Mouse (Mus musculus) midbrain, embryonic 14.5 days (tissue): ENCODE data around the gene Siae. TPM values are rescaled to one million over a fixed set of nuclear protein-coding genes. Genes with fewer than 3 reads are reported as not detected.
A peak's percentile ranks its signal among the peaks of the same experiment; 100 is the strongest.

Source experiments
- ATAC-seq: fragments of 200-750 bp; cut with Nextera tagmentation; 2 replicates; pipeline ENCODE4 v1.8.0; 2017; ENCODE audit warnings: moderate number of reproducible peaks, moderate library complexity; ENCODE audit not compliant: low FRiP score, low TSS enrichment
- DNase-seq: peaks from one replicate; pipeline ENCODE4 v3.0.0-alpha.2; 2015
- H3K27ac ChIP-seq: fragments of 300-500 bp; sonication (generic); replicated peaks from 2 replicates; pipeline ENCODE4 v1.5.1; 2014; ENCODE audit warnings: mild to moderate bottlenecking, low read depth, low read length, moderate library complexity
- H3K27me3 ChIP-seq: fragments of 300-500 bp; sonication (generic); 2 replicates; pipeline ENCODE4 v1.6.1; 2014; ENCODE audit warnings: low read length, control low read depth, mixed read lengths; ENCODE audit not compliant: control insufficient read depth, insufficient read depth
- H3K36me3 ChIP-seq: fragments of 300-500 bp; sonication (generic); 2 replicates; pipeline ENCODE4 v1.6.1; 2014; ENCODE audit warnings: low read length, control low read depth; ENCODE audit not compliant: control insufficient read depth, insufficient read depth
- H3K4me1 ChIP-seq: fragments of 300-500 bp; sonication (generic); 2 replicates; pipeline ENCODE4 v1.6.1; 2014; ENCODE audit warnings: mild to moderate bottlenecking, antibody characterized with exemption, low read length, control low read depth; ENCODE audit not compliant: control insufficient read depth, insufficient read depth
- H3K4me2 ChIP-seq: fragments of 300-500 bp; sonication (generic); 2 replicates; pipeline ENCODE4 v1.6.1; 2014; ENCODE audit warnings: mild to moderate bottlenecking, low read length, moderate library complexity
- H3K4me3 ChIP-seq: fragments of 300-500 bp; sonication (generic); replicated peaks from 2 replicates; pipeline ENCODE4 v1.5.1; 2014; ENCODE audit warnings: low read depth, low read length
- H3K9ac ChIP-seq: fragments of 300-500 bp; sonication (generic); replicated peaks from 2 replicates; pipeline ENCODE4 v1.6.1; 2014; ENCODE audit warnings: mild to moderate bottlenecking, low read length, moderate library complexity
- H3K9me3 ChIP-seq: fragments of 300-500 bp; sonication (generic); 2 replicates; pipeline ENCODE4 v1.6.1; 2016; ENCODE audit warnings: low read length, control low read depth, mixed read lengths; ENCODE audit not compliant: control insufficient read depth
- WGBS: fragments of 180-500 bp; shearing (Covaris S2); extraction: QIAGEN DNeasy Blood & Tissue Kit; methylation state at CpG from one replicate; pipeline ENCODE4 v1.1.7; 2014; 5-methylcytosine and 5-hydroxymethylcytosine counted together
- polyA plus RNA-seq: library from polyadenylated mRNA; unstranded; fragments of >200 nt; fragmentation: Nextera tagmentation; extraction: Ambion mirVana; gene quantifications from 2 replicates; pipeline ENCODE4 v1.2.1, GENCODE M21; 2014

Siae gene
- polyA plus RNA-seq, 1 experiment from 2014 or later, result 12.3 TPM

DNA sequence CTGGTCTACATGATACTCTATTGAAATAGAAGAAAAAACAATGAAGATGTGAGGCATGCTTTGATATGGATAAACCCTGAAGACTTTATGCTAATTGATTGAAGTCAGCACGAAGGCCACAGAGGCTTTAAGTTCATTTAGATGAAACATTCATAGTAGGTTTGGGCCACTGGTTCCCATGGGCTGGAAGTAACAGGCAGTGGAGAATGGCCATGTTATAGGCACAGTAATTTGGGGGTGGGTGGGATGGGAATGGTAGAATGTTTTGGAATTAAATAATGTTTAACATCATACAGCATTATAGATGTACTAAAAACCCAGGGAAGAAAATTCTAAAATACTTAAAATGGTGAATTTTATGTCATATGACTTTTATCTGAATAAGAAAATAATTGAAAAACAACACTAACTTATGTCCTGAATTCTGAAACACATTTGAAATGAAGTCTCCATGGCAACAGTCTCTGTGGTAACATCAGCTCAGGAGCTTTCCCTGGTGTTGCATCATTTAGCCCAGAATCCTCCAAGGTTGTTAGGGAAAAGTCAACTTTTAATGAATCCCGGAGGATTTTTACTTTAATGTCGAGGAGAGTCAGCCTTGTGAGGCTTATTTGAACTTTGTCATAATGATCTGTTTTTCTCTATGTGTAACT lies 131.9 kb downstream of the Siae start:
- Histone ChIP-seq H3K9me3 (no peaks in the 10 kb centered on the region), H3K27me3 (no peaks in the 10 kb centered on the region), H3K4me2 (no peak overlapping the region), H3K27ac (no peak overlapping the region), H3K4me1 (no peaks in the 10 kb centered on the region), H3K9ac (no peak overlapping the region), H3K4me3 (no peak overlapping the region), H3K36me3 (no peaks in the 10 kb centered on the region)
- DNase-seq, result peak; percentile 74
- whole genome bisulfite sequencing, result 59% methylated on average over 3 of the region's 3 CpGs
- ATAC-seq, result peak; percentile 43; the same call in 1 of the 2 replicates

DNA sequence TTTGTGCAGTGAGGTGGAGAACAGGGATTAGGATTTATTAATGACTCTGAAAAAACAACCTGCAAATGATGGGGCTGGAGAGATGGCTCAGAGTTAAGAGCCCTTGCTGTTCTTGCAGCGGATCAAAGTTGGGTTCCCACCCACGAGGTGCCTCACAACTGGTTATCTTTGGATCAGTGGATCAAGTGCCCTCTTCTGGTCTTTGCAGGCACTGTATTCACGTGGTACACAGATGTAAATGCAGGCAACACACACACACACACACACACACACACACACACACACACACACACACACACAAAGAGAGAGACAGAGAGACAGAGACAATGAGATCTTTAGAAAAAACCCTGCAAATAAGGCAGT lies 132.4 kb downstream of the Siae start:
- Histone ChIP-seq H3K36me3 (no peaks in the 10 kb centered on the region), H3K4me3 (no peak overlapping the region), H3K4me1 (no peaks in the 10 kb centered on the region), H3K27ac (no peak overlapping the region), H3K4me2 (no peak overlapping the region), H3K9ac (no peak overlapping the region), H3K27me3 (no peaks in the 10 kb centered on the region), H3K9me3 (no peaks in the 10 kb centered on the region)
- DNase-seq, result peak; percentile 40
- ATAC-seq, result peak; percentile 20; the same call in 1 of the 2 replicates
- 39% methylated on average over 3 of the region's 3 CpGs for WGBS

DNA sequence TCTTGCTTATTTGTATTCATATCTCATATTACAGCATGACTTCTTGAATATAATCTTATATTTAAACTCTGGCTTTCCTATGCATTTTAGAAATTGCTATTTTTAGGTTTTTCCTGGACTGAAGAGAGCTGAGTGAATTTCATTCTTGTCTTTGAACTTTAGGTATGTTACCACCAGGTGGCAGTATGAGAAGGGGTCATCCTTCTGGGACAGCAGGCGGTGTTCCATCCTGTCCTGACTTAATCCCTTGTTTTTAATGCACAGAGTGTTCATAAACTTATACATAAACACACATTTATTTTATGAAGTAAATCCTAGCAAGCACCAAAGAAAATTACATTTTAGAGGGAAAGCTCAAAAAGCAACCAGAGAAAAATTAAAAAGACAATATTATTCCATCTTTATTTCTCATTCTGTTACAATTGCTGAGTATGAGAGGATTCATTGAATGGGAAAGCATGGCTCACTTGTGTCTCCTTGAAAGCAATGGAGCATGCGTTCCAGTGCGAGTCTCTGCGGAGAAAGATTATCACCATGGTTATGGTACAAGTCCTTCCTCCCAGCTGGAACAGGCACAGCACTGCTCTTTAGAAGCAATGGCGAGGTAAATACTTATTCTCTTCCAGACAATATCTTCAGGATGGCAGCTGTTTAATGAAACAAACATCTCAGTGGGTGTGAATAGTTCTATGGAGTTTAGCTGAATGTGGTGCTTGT lies 134.6 kb downstream of the Siae start:
- Histone ChIP-seq H3K9me3 (no peaks in the 10 kb centered on the region), H3K4me2 (no peak overlapping the region), H3K9ac (no peak overlapping the region), H3K36me3 (no peaks in the 10 kb centered on the region), H3K27me3 (no peaks in the 10 kb centered on the region), H3K27ac (no peak overlapping the region), H3K4me1 (no peaks in the 10 kb centered on the region), H3K4me3 (no peak overlapping the region)
- DNase-seq (peak; percentile 80), ATAC-seq (no peak)
- 13% methylated on average over 5 of the region's 5 CpGs for WGBS

Other genes starting within 250 kb of the Siae start
- gene Ccdc15, start 207.3 kb upstream of the Siae start, polyA plus RNA-seq, result 8.5 and 9.4 TPM in 2 replicates
- gene Hepacam, start 188.3 kb upstream of the Siae start, polyA plus RNA-seq, result 6.1 and 11.9 TPM in 2 replicates
- gene Robo4, start 153.8 kb upstream of the Siae start, polyA plus RNA-seq, result 2.6 and 4.5 TPM in 2 replicates
- 8.9 and 13.3 TPM in 2 replicates for gene Robo3, start 122.5 kb upstream of the Siae start, polyA plus RNA-seq
- gene Msantd2, start 66.4 kb upstream of the Siae start, polyA plus RNA-seq, result 32.5 and 42.9 TPM in 2 replicates
- 24.8 and 42.8 TPM in 2 replicates for gene Esam, start 27.6 kb upstream of the Siae start, polyA plus RNA-seq
- 0.29 and 0.35 TPM in 2 replicates for gene Vsig2, start 16.4 kb upstream of the Siae start, polyA plus RNA-seq
- gene Nrgn, start 2.8 kb upstream of the Siae start, polyA plus RNA-seq, result 4.0 and 5.5 TPM in 2 replicates
- gene Spa17, start 58.0 kb downstream of the Siae start, polyA plus RNA-seq, result 7.5 and 9.5 TPM in 2 replicates
- gene Tbrg1, start 101.6 kb downstream of the Siae start, polyA plus RNA-seq, result 89.5 and 91.6 TPM in 2 replicates
- not detected in 2 replicates for gene Panx3, start 113.5 kb downstream of the Siae start, polyA plus RNA-seq
- not detected in 2 replicates for gene Olfr160, start 160.6 kb downstream of the Siae start, polyA plus RNA-seq
- not detected in 2 replicates for gene Olfr874, start 189.4 kb downstream of the Siae start, polyA plus RNA-seq
- not detected in 2 replicates for gene Olfr875, start 216.2 kb downstream of the Siae start, polyA plus RNA-seq
- gene Olfr876, start 247.3 kb downstream of the Siae start, polyA plus RNA-seq, result not detected in 2 replicates